Mouse (Mus musculus) cortical plate, adult 2 months (tissue): ENCODE measurements around the gene Gm10190.

Experiments used
- CTCF ChIP-seq: fragments of 200-500 bp; IDR thresholded peaks from 2 replicates; pipeline ENCODE4 v1.5.1; 2011; ENCODE audit warnings: mild to moderate bottlenecking, control low read depth, low read length; ENCODE audit not compliant: insufficient read depth; ENCODE audit errors: extremely low read depth
- POLR2A ChIP-seq: fragments of 200-500 bp; IDR thresholded peaks from 2 replicates; pipeline ENCODE4 v1.6.1; 2011; ENCODE audit warnings: mild to moderate bottlenecking, low read length, control low read depth; ENCODE audit not compliant: insufficient read depth; ENCODE audit errors: extremely low read depth

- TF ChIP-seq POLR2A (no peak), CTCF (no peak)
Measured at GRCm38 (mm10) chr17:80398243-80398642, 24.9 kb upstream of the Gm10190 start.
